Mouse (Mus musculus) kidney, adult 2 months (tissue): Measurements from ENCODE around the gene Ttc28. TPM values are rescaled to one million over a fixed set of nuclear protein-coding genes. Genes with fewer than 3 reads are reported as not detected.

Experiments
- DNase-seq: peaks from one replicate; pipeline ENCODE4 v3.0.0; 2021
- H3K27ac ChIP-seq: fragments of 200-500 bp; 2 replicates; pipeline ENCODE4 v1.5.1; 2012; ENCODE audit warnings: low read depth, low read length, control low read depth, inconsistent platforms; ENCODE audit not compliant: insufficient read depth
- H3K27me3 ChIP-seq: fragments of 200-500 bp; replicated peaks from 2 replicates; pipeline ENCODE4 v1.6.1; 2012; ENCODE audit warnings: mild to moderate bottlenecking, moderate library complexity, low read length, inconsistent platforms; ENCODE audit not compliant: control insufficient read depth, insufficient read depth
- H3K36me3 ChIP-seq: fragments of 200-500 bp; 2 replicates; pipeline ENCODE4 v1.6.1; 2012; ENCODE audit warnings: mild to moderate bottlenecking, moderate library complexity, low read length, inconsistent platforms; ENCODE audit not compliant: control insufficient read depth, insufficient read depth
- H3K4me1 ChIP-seq: fragments of 200-500 bp; 2 replicates; pipeline ENCODE4 v1.6.1; 2011; ENCODE audit warnings: low read length; ENCODE audit not compliant: control insufficient read depth, insufficient read depth
- H3K4me3 ChIP-seq: fragments of 200-500 bp; 2 replicates; pipeline ENCODE4 v1.5.1; 2011; ENCODE audit warnings: mild to moderate bottlenecking, low read depth, low read length, control low read depth; ENCODE audit not compliant: insufficient read depth
- CTCF ChIP-seq: fragments of 200-500 bp; conservative IDR thresholded peaks from 2 replicates; pipeline ENCODE4 v1.5.1; 2011; ENCODE audit warnings: low read depth, mild to moderate bottlenecking, control low read depth, low read length, moderate library complexity, mixed read lengths; ENCODE audit not compliant: insufficient read depth, insufficient read length
- POLR2A ChIP-seq: fragments of 200-500 bp; IDR thresholded peaks from one replicate; pipeline ENCODE4 v1.6.1; 2011; ENCODE audit warnings: low read depth, low read length, control low read depth
- WGBS: fragments of 180-500 bp; shearing (Covaris S2); methylation state at CpG from one replicate; pipeline ENCODE4 v1.1.7; 2018; 5-methylcytosine and 5-hydroxymethylcytosine counted together
- polyA plus RNA-seq: library from polyadenylated mRNA; depleted of rRNA; stranded (reverse); fragments of >200 nt; gene quantifications from 2 replicates; pipeline ENCODE4 v1.2.3, GENCODE M21; 2012

Gene Ttc28
- polyA plus RNA-seq, 1 experiment = 6.6 TPM

DNA sequence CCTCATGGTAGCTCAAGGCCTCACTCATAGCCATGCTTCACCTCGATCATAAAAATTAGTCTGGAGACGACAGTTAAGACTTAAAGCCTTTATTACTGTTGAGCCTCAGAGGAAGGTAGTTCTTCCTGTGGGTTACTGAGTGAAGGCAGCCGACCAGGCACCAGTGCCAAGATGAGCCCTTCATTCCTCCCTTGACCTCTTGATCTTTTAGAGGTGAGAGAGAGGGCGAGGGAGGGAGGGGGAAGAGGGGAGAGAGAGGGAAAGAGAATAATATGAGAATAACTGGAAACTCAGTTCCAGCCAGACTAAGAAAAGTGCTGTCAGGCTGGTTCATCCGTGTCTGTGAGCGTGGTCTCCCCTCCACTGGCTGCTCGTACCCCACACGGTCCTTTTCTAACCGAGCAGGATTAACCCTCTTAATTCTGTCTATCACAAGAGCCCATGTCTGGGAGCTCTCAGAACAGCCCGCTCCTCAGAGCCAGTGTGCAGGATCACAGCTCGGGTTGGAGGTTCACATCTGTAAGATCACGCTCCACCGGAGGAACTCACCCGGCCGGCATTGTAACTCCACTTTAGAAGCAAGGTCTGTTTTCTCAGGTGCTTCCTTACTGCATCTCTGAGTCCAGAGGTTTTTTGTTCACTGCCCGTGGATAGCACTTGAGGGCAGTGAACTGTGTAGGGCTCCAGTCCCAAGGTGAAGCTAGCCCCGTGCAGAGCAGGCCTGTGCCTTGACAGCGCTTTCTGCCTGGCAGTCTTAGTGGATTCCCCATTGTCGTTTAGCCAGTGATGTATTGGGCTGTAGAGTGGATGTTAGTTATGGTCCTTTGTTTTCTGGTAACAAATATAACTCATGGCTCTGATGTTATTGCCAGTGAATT is 272.5 kb downstream of the Ttc28 start:
- H3K27ac ChIP-seq = 0 out of 2 replicates have a peak overlapping the region, but pooled peaks have one; percentile 19
- TF ChIP-seq POLR2A (no peak), CTCF (no peak)
- H3K4me3 ChIP-seq = no peak overlapping the region
- DNase-seq = peak; percentile 62
- peaks cover 9% of the 10 kb centered on the region; the same call in 1 of the 2 replicates for H3K4me1 ChIP-seq
- no peaks in the 10 kb centered on the region for H3K36me3 ChIP-seq
- WGBS = 30% methylated on average over 19 of the region's 19 CpGs
- no peaks in the 10 kb centered on the region for H3K27me3 ChIP-seq

DNA sequence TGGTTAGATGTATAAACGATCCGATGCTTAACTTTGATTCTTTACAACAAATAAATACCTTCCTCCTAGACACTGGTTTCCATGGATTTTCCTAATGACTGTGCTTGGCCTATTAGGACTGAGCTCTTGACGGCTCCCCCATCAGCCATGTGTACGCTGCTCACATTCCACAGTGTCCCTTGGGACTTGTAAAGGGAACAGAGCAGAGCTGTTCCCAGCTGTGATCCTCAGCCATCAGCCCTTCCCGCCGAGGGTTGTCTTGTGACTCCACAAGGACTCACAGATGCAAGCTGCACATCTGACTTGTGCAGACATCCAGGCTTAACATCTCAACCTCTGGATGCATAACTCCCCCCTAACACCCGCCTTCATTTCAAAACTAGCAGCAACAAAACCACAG is 275.0 kb downstream of the Ttc28 start:
- Histone ChIP-seq H3K36me3 (no peaks in the 10 kb centered on the region), H3K4me1 (peaks cover 9% of the 10 kb centered on the region; the same call in 1 of the 2 replicates), H3K27me3 (no peaks in the 10 kb centered on the region), H3K4me3 (no peak overlapping the region), H3K27ac (peak overlapping the region; percentile 47)
- 51% methylated on average over 7 of the region's 7 CpGs for WGBS
- peak; percentile 72 for DNase-seq
- TF ChIP-seq POLR2A = no peak
- TF ChIP-seq CTCF = no peak

DNA sequence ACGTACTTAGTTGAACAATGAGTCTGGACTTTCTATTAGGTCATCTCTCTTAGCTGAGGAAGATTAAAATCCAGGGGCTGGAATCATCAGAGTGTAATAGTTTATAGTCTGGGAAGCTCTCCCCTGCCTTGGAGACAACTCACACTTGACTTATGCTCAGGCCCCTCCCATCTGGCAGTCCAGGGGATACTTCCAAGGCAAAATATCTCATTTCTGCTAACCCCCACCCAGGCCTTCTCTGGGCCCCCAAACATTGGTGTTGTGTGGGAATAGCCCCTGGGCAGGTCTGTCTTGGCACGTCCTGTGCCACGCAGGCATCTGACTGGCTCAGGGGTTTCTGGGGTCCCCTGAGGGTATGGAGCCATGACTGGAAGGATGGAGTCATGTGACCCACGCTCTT is 275.7 kb downstream of the Ttc28 start:
- H3K27ac ChIP-seq = no peak overlapping the region
- H3K27me3 ChIP-seq = no peaks in the 10 kb centered on the region

DNA sequence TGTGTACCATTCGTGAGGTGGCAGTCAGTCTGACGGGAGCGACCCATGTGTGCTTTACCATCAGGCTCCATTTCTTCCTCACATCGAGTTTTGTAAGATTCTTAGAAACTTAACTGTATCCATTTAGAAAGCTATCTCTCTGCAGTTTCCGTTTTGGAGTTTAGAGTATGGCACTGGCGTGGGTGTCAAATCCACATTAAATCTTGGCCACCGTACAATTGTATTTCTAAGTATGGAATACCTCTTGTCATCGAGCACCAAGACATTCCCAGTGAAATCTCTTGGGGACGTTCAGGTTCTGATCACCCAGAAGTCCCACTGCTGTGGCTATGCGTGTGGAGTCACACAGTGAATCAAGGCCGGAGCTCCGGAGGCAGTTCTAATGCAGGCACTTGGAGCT is 276.3 kb downstream of the Ttc28 start:
- Histone ChIP-seq H3K4me1 (peaks cover 9% of the 10 kb centered on the region; the same call in 1 of the 2 replicates), H3K4me3 (no peak overlapping the region), H3K27me3 (no peaks in the 10 kb centered on the region), H3K27ac (no peak overlapping the region), H3K36me3 (no peaks in the 10 kb centered on the region)
- DNase-seq = no peak
- WGBS = 82% methylated on average over 12 of the region's 12 CpGs
- TF ChIP-seq POLR2A (no peak), CTCF (no peak)

More for the DNA sequence above, 275.7 kb downstream of the Ttc28 start:
- Histone ChIP-seq H3K4me3 (no peak overlapping the region), H3K36me3 (no peaks in the 10 kb centered on the region), H3K4me1 (peaks cover 9% of the 10 kb centered on the region; the same call in 1 of the 2 replicates)
- no peak for TF ChIP-seq CTCF
- TF ChIP-seq POLR2A = no peak
- WGBS = 76% methylated on average over 4 of the region's 4 CpGs
- DNase-seq = no peak

DNA sequence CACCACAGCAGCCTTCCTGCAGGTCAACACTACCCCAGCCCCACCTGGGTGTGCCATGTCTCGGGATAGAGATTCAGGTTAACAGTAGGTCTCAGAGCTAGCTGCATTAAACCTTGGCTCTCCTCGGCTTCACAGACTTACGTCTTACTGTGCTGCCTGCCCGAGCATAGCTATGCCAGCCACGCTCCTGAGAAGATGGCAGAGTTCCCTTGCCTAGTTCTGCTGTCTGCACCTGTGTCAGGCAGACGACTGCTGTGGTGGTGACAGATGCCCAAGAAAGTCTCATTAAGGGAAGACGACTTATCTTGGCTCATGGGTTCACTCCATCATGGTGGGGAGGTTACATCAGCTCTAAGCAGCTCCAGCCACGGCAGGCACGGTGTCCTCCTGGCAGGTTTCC is 278.7 kb downstream of the Ttc28 start:
- TF ChIP-seq CTCF (no peak), POLR2A (no peak)
- H3K4me1 ChIP-seq = no peaks in the 10 kb centered on the region
- WGBS = 94% methylated on average over 9 of the region's 9 CpGs
- no peak overlapping the region for H3K27ac ChIP-seq
- DNase-seq = no peak
- H3K27me3 ChIP-seq = no peaks in the 10 kb centered on the region
- no peaks in the 10 kb centered on the region for H3K36me3 ChIP-seq
- H3K4me3 ChIP-seq = no peak overlapping the region

DNA sequence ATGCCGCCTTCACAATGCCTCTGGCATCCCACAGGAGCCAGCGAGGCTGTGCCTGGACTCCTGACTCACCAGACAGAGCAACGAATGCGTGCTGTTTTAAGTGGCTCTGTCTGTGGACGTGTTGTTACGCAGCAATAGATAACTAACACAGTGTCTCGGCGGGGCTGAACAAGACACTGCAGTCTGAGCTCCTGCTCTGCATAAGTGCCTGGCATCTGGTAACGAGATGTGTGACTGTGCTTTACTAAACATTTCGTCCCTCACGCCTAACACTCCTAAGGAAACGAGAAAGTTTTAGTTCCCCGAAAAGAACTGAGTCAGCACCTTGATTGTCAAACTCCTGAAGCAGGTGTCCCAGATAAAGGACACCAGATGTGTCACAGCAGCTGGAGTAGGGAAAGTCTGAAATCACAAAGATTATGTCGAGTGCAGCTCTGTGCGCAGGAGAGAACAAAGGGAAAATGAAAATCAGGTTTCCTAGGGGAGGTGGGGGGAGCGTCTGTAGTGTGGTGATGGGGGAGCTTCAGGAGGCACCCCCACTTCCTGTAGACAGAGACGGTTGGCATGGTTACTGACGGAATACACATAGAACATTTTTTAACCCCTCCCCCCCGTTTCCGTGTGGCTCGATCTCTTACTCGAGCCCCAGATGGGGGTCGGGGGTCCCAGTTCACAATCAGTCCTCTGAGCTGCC is 280.2 kb downstream of the Ttc28 start:
- WGBS = 41% methylated on average over 23 of the region's 23 CpGs
- Histone ChIP-seq H3K36me3 (no peaks in the 10 kb centered on the region), H3K4me1 (no peaks in the 10 kb centered on the region), H3K27ac (no peak overlapping the region), H3K4me3 (no peak overlapping the region), H3K27me3 (no peaks in the 10 kb centered on the region)
- no peak for DNase-seq
- TF ChIP-seq CTCF (no peak), POLR2A (no peak)
